Mouse (Mus musculus) intestine, embryonic 16.5 days (tissue): ENCODE results near the gene Lipt2. TPM values are rescaled to one million over a fixed set of nuclear protein-coding genes. Genes with fewer than 3 reads are reported as not detected.

Experiments
- ATAC-seq: fragments of 200-750 bp; cut with Nextera tagmentation; 2 replicates; pipeline ENCODE4 v1.8.0; 2017; ENCODE audit warnings: moderate TSS enrichment, moderate library complexity
- H3K27ac ChIP-seq: fragments of 300-500 bp; sonication (generic); 2 replicates; pipeline ENCODE4 v1.5.1; 2014; ENCODE audit warnings: mild to moderate bottlenecking, low read length
- H3K27me3 ChIP-seq: fragments of 300-500 bp; sonication (generic); replicated peaks from 2 replicates; pipeline ENCODE4 v1.6.1; 2014; ENCODE audit warnings: low read length, control low read depth, mixed read lengths; ENCODE audit not compliant: control insufficient read depth, insufficient read depth
- H3K36me3 ChIP-seq: fragments of 300-500 bp; sonication (generic); 2 replicates; pipeline ENCODE4 v1.6.1; 2014; ENCODE audit warnings: low read length, control low read depth; ENCODE audit not compliant: control insufficient read depth, insufficient read depth
- H3K4me1 ChIP-seq: fragments of 300-500 bp; sonication (generic); 2 replicates; pipeline ENCODE4 v1.6.1; 2014; ENCODE audit warnings: low read length, control low read depth, mixed read lengths; ENCODE audit not compliant: control insufficient read depth, insufficient read depth
- H3K4me2 ChIP-seq: fragments of 300-500 bp; sonication (generic); 2 replicates; pipeline ENCODE4 v1.6.1; 2014; ENCODE audit warnings: low read depth, low read length, control low read depth
- H3K4me3 ChIP-seq: fragments of 300-500 bp; sonication (generic); 2 replicates; pipeline ENCODE4 v1.5.1; 2014; ENCODE audit warnings: mild to moderate bottlenecking, low read length
- H3K9ac ChIP-seq: fragments of 300-500 bp; sonication (generic); 2 replicates; pipeline ENCODE4 v1.6.1; 2014; ENCODE audit warnings: low read depth, low read length
- H3K9me3 ChIP-seq: fragments of 300-500 bp; sonication (generic); 2 replicates; pipeline ENCODE4 v1.6.1; 2016; ENCODE audit warnings: low read length, control low read depth; ENCODE audit not compliant: control insufficient read depth
- WGBS: fragments of 180-500 bp; shearing (Covaris S2); extraction: QIAGEN DNeasy Blood & Tissue Kit; methylation state at CpG from one replicate; pipeline ENCODE4 v1.1.7; 2014; 5-methylcytosine and 5-hydroxymethylcytosine counted together
- polyA plus RNA-seq: library from polyadenylated mRNA; unstranded; fragments of >200 nt; fragmentation: Nextera tagmentation; extraction: Ambion mirVana; gene quantifications from 2 replicates; pipeline ENCODE4 v1.2.1, GENCODE M21; 2015

Lipt2 gene
- polyA plus RNA-seq, result 15.6 and 16.4 TPM in 2 replicates

- Histone ChIP-seq H3K4me3 (peak within 1 kb of the TSS; percentile 84), H3K36me3 (no peaks in the 10 kb centered on the region), H3K27ac (peak within 1 kb of the TSS; percentile 98), H3K27me3 (no peaks in the 10 kb centered on the region), H3K9me3 (no peaks in the 10 kb centered on the region), H3K4me2 (peak within 1 kb of the TSS; percentile 86), H3K4me1 (peaks cover 4% of the 10 kb centered on the region; the same call in 1 of the 2 replicates), H3K9ac (peak within 1 kb of the TSS; percentile 97)
- peak; percentile 97 for ATAC-seq
- WGBS, result under 1% methylated on average over 77 of the region's 78 CpGs
Observed at GRCm38 (mm10) chr7:100159105-100159841, at the start of gene Lipt2. Lipt2 (plus strand) TSS chr7:100159277.

DNA sequence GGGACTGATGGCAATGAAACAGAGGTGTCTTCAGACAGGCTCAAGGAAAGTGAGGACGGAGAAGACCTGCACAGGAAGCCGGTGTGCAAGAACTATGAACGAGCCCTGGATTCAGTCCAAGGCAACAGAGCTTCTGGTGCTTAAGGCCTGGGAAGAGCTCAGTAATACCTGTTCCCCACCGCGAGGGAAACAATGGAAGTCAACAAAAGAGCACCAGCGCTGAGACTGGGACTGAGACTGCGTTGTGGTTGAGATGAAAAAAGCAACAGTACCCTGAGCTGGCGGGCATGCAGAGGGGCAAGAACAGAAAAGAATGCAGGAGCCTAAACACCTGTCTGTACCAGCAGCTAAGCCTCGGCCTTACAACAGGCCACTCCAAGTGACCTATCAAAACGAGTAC, 47.6 kb upstream of the Lipt2 start:
- H3K9ac ChIP-seq, result no peak overlapping the region
- no peaks in the 10 kb centered on the region for H3K27me3 ChIP-seq
- H3K4me3 ChIP-seq, result no peak overlapping the region
- H3K9me3 ChIP-seq, result no peaks in the 10 kb centered on the region
- no peak overlapping the region for H3K4me2 ChIP-seq
- no peak overlapping the region for H3K27ac ChIP-seq
- 67% methylated on average over 10 of the region's 10 CpGs for WGBS
- no peaks in the 10 kb centered on the region for H3K4me1 ChIP-seq
- ATAC-seq, result no peak
- peaks cover 3% of the 10 kb centered on the region for H3K36me3 ChIP-seq

GRCm38 (mm10) chr7:100113821-100114220, 45.3 kb upstream of the Lipt2 start:
- Histone ChIP-seq H3K27ac (no peak overlapping the region), H3K36me3 (peaks cover 7% of the 10 kb centered on the region), H3K4me3 (no peak overlapping the region)

GRCm38 (mm10) chr7:100114279-100114678, 44.8 kb upstream of the Lipt2 start:
- Histone ChIP-seq H3K4me1 (no peaks in the 10 kb centered on the region), H3K4me2 (no peak overlapping the region), H3K36me3 (peaks cover 7% of the 10 kb centered on the region), H3K27me3 (no peaks in the 10 kb centered on the region), H3K27ac (no peak overlapping the region), H3K9me3 (no peaks in the 10 kb centered on the region), H3K4me3 (no peak overlapping the region), H3K9ac (no peak overlapping the region)
- WGBS, result 87% methylated on average over 6 of the region's 6 CpGs
- no peak for ATAC-seq

More at GRCm38 (mm10) chr7:100113821-100114220, 45.3 kb upstream of the Lipt2 start:
- WGBS, result 83% methylated on average over 7 of the region's 7 CpGs
- Histone ChIP-seq H3K9ac (no peak overlapping the region), H3K4me1 (no peaks in the 10 kb centered on the region), H3K4me2 (no peak overlapping the region), H3K27me3 (no peaks in the 10 kb centered on the region), H3K9me3 (no peaks in the 10 kb centered on the region)
- ATAC-seq, result no peak

GRCm38 (mm10) chr7:100120791-100121261, 38.3 kb upstream of the Lipt2 start:
- WGBS, result under 1% methylated on average over 25 of the region's 25 CpGs
- Histone ChIP-seq H3K36me3 (peaks cover 4% of the 10 kb centered on the region; the same call in 1 of the 2 replicates), H3K4me3 (peak overlapping the region; percentile 95), H3K27me3 (no peaks in the 10 kb centered on the region), H3K9ac (peak overlapping the region; percentile 92), H3K27ac (peak overlapping the region; percentile 89), H3K4me1 (no peaks in the 10 kb centered on the region; the same call in 1 of the 2 replicates), H3K4me2 (peak overlapping the region; percentile 74), H3K9me3 (no peaks in the 10 kb centered on the region)
- peak; percentile 58 for ATAC-seq

DNA sequence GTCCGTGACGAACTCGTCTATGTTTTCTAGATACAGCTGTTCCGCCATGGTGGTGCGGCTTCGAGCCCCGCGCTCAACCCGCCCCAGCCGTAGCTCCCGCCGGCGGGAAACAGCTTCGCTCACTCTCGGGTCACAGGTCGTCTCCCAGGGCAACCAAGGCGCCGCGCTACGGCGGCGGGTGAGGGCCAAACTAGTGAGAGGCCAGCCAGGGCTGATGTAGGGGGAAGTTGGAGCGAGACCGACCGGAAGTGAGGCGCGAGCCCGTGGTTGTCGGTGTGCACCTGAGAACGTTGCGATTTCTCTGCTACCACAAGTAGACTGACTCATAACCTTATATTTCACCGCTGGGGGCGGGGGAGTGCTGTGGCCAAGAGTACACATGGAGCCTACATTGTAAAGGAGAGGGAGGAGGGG, 37.7 kb upstream of the Lipt2 start, which contains the start of gene Pold3:
Gene Pold3 (minus strand): TSS at position 190 of the 414 bp plus-strand sequence.
- ATAC-seq, result peak; percentile 96
- Histone ChIP-seq H3K9me3 (no peaks in the 10 kb centered on the region), H3K4me3 (peak within 1 kb of the TSS; percentile 95), H3K9ac (peak within 1 kb of the TSS; percentile 92), H3K4me2 (peak within 1 kb of the TSS; percentile 74), H3K4me1 (no peaks in the 10 kb centered on the region; the same call in 1 of the 2 replicates), H3K36me3 (peaks cover 4% of the 10 kb centered on the region; the same call in 1 of the 2 replicates), H3K27me3 (no peaks in the 10 kb centered on the region), H3K27ac (peak within 1 kb of the TSS; percentile 89)
- under 1% methylated on average over 33 of the region's 33 CpGs for WGBS

- H3K4me3 ChIP-seq, result no peak overlapping the region
- no peak overlapping the region for H3K9ac ChIP-seq
- H3K27ac ChIP-seq, result no peak overlapping the region
- ATAC-seq, result no peak
- H3K36me3 ChIP-seq, result no peaks in the 10 kb centered on the region
- WGBS, result 57% methylated on average over 6 of the region's 6 CpGs
- H3K27me3 ChIP-seq, result no peaks in the 10 kb centered on the region
- H3K4me2 ChIP-seq, result no peak overlapping the region
- H3K4me1 ChIP-seq, result no peaks in the 10 kb centered on the region; the same call in 1 of the 2 replicates
- no peaks in the 10 kb centered on the region for H3K9me3 ChIP-seq
Observed at GRCm38 (mm10) chr7:100123486-100123885, 35.6 kb upstream of the Lipt2 start.

GRCm38 (mm10) chr7:100124211-100124610, 34.9 kb upstream of the Lipt2 start:
- Histone ChIP-seq H3K9me3 (no peaks in the 10 kb centered on the region), H3K4me1 (no peaks in the 10 kb centered on the region; the same call in 1 of the 2 replicates), H3K27me3 (no peaks in the 10 kb centered on the region), H3K36me3 (no peaks in the 10 kb centered on the region), H3K4me2 (no peak overlapping the region), H3K27ac (no peak overlapping the region), H3K4me3 (no peak overlapping the region), H3K9ac (no peak overlapping the region)
- WGBS, result 70% methylated on average over 2 of the region's 2 CpGs
- ATAC-seq, result no peak

DNA sequence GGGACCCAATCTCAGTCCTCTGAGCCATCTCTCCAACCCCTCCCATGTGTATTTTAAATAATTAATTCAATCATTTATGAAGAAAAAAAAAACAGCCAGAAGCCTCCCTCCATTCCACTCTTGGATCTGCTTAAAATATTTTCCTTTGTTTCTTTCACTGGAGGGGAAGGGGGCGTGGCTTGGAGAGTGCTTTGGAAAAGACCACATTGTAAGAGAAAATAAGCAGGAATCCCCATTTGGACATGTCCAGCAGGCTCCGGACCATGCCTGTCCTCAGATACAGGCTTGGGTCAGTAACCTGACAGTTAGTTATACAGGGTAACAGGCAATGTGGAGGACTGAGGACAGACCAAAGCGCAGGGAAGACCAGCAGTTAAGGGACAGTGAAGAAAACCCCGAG, 33.9 kb upstream of the Lipt2 start:
- Histone ChIP-seq H3K4me3 (no peak overlapping the region), H3K9ac (no peak overlapping the region)

More for the DNA sequence above, 33.9 kb upstream of the Lipt2 start:
- H3K4me2 ChIP-seq, result no peak overlapping the region
- no peaks in the 10 kb centered on the region for H3K27me3 ChIP-seq
- no peaks in the 10 kb centered on the region; the same call in 1 of the 2 replicates for H3K4me1 ChIP-seq
- no peak for ATAC-seq
- H3K9me3 ChIP-seq, result no peaks in the 10 kb centered on the region
- 70% methylated on average over 4 of the region's 4 CpGs for WGBS
- no peaks in the 10 kb centered on the region for H3K36me3 ChIP-seq
- no peak overlapping the region for H3K27ac ChIP-seq
